Mouse (Mus musculus): ENCODE measurements around the gene Pde8a.

- no peak for TF ChIP-seq EP300 (IDR thresholded peaks at IDR 0.05)
- no peak for TF ChIP-seq CTCF (IDR thresholded peaks at IDR 0.05)
Measured at GRCm38 (mm10) chr7:81213347-81214152, at the start of gene Pde8a.

All from lung, postnatal 0 days (tissue).